Mouse (Mus musculus): ENCODE results near the gene Olfr1262. TPM values are rescaled to one million over a fixed set of nuclear protein-coding genes. Genes with fewer than 3 reads are reported as not detected.

Olfr1262 gene
- not detected in 2 replicates for polyA plus RNA-seq (2012; rRNA removed)

GRCm38 (mm10) chr2:89999845-90000244, at the start of gene Olfr1262:
TSS of gene Olfr1262 (plus strand) at chr2:90000145.

GRCm38 (mm10) chr2:89974184-89974583, 25.8 kb upstream of the Olfr1262 start, which contains the start of gene Olfr1260:
TSS of gene Olfr1260 (plus strand) at chr2:89974340.

GRCm38 (mm10) chr2:89990921-89991320, 9.0 kb upstream of the Olfr1262 start, which contains the start of gene Olfr1261:
TSS of gene Olfr1261 (plus strand) at chr2:89991221.

GRCm38 (mm10) chr2:90011831-90012230, 11.9 kb downstream of the Olfr1262 start, which contains the start of gene Olfr1263:
TSS of gene Olfr1263 (plus strand) at chr2:90012131.

GRCm38 (mm10) chr2:90025477-90025876, 25.5 kb downstream of the Olfr1262 start, which contains the start of gene Olfr1264:
TSS of gene Olfr1264 (minus strand) at chr2:90025577.

GRCm38 (mm10) chr2:90035037-90035436, 35.1 kb downstream of the Olfr1262 start, which contains the start of gene Olfr1265:
TSS of gene Olfr1265 (plus strand) at chr2:90035337.

Other genes starting within 250 kb of the Olfr1262 start
- not detected in 2 replicates for gene Olfr1253, start 243.1 kb upstream of the Olfr1262 start, polyA plus RNA-seq (2012; rRNA removed)
- gene Olfr1254, start 206.5 kb upstream of the Olfr1262 start, polyA plus RNA-seq (2012; rRNA removed), result not detected in 2 replicates
- gene Olfr1255, start 188.1 kb upstream of the Olfr1262 start, polyA plus RNA-seq (2012; rRNA removed), result not detected in 2 replicates
- not detected in 2 replicates for gene Olfr1256, start 158.6 kb upstream of the Olfr1262 start, polyA plus RNA-seq (2012; rRNA removed)
- gene Olfr48, start 151.9 kb upstream of the Olfr1262 start, polyA plus RNA-seq (2012; rRNA removed), result not detected in 2 replicates
- not detected in 2 replicates for gene Olfr1257, start 121.7 kb upstream of the Olfr1262 start, polyA plus RNA-seq (2012; rRNA removed)
- gene Olfr1258, start 72.8 kb upstream of the Olfr1262 start, polyA plus RNA-seq (2012; rRNA removed), result not detected in 2 replicates
- not detected in 2 replicates for gene Olfr1259, start 51.5 kb upstream of the Olfr1262 start, polyA plus RNA-seq (2012; rRNA removed)
- not detected in 2 replicates for gene Olfr1260, start 25.8 kb upstream of the Olfr1262 start, polyA plus RNA-seq (2012; rRNA removed)
- not detected in 2 replicates for gene Olfr1261, start 8.9 kb upstream of the Olfr1262 start, polyA plus RNA-seq (2012; rRNA removed)
- gene Olfr1263, start 12.0 kb downstream of the Olfr1262 start, polyA plus RNA-seq (2012; rRNA removed), result not detected in 2 replicates
- not detected in 2 replicates for gene Olfr1264, start 25.4 kb downstream of the Olfr1262 start, polyA plus RNA-seq (2012; rRNA removed)
- gene Olfr1265, start 35.2 kb downstream of the Olfr1262 start, polyA plus RNA-seq (2012; rRNA removed), result not detected in 2 replicates
- gene Olfr140, start 63.4 kb downstream of the Olfr1262 start, polyA plus RNA-seq (2012; rRNA removed), result not detected in 2 replicates
- not detected in 2 replicates for gene Olfr1269, start 121.3 kb downstream of the Olfr1262 start, polyA plus RNA-seq (2012; rRNA removed)
- gene Olfr32, start 142.2 kb downstream of the Olfr1262 start, polyA plus RNA-seq (2012; rRNA removed), result not detected in 2 replicates
- not detected in 2 replicates for gene Olfr1270, start 152.9 kb downstream of the Olfr1262 start, polyA plus RNA-seq (2012; rRNA removed)
- not detected in 2 replicates for gene Olfr1506, start 224.3 kb downstream of the Olfr1262 start, polyA plus RNA-seq (2012; rRNA removed)